ENCODE assay signal across 9 mouse cellular contexts in the genomic region with DNA sequence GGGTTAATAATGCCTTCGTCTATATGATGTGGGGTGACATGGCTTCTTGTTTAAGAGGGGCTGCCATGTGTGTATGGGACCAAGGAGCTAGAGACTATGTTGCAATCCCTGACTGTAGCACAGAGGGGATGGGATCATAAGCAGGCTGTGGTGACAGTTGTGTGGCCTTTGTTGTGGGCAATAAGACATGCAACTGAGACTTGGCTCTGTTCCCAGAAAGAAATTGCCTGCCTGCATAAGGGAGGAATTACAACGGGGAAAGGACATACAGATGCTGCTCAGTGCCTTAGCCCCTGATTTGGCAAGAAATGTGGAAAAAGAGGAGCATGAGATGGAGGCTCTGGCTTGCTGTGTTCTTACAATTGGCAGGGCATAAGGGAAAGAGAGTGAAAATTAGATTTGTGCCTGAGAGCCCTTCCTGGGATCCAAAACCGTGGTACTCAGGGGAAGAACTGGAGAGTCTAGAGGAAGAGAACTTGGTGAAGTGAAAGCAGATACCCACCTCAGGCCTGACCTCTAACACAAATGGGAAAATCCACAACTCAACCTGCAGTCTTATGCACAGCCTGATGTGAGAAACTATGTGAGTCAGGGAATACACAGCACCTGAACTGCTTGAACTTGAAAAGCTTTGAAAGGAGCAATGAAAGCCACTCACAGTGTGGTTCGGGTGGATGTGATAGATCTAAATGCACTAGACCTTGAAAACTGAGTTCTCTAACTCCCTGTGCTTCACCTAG.
DNase-seq lines count a peak whose midpoint lies in the region; ATAC-seq and TF ChIP-seq lines count a peak whose summit lies in the region.
"Had no signal": no experiment of that assay in that cellular context is flagged by ENCODE, and none has a peak within 500 bp of the region (broad histone marks: within the 10 kb centered on the region; RNA-seq: fewer than 3 reads in every experiment).

No protein-coding gene starts in this region.

- WGBS in heart, embryonic 14.5 days = 61% methylated on average over 4 of the region's 4 CpGs
- WGBS in heart, embryonic 11.5 days (ENCODE audit: insufficient replicate concordance) = 66% methylated on average over 4 of the region's 4 CpGs
- WGBS in embryonic facial prominence, embryonic 13.5 days = 26% methylated on average over 4 of the region's 4 CpGs
- 39% methylated on average over 4 of the region's 4 CpGs for WGBS in limb, embryonic 14.5 days
- 22% methylated on average over 4 of the region's 4 CpGs for WGBS in thymus, adult 2 months

- peak; percentile 10 for DNase-seq in 3T3-L1 (ENCODE audit: low read depth, low spot score)
- peak; percentile 77 for DNase-seq in limb, embryonic 14.5 days (ENCODE audit: low spot score)
- no peak for DNase-seq in thymus, adult 2 months
- DNase-seq: layer of hippocampus, postnatal 36 days had no signal

- H3K4me3 ChIP-seq in heart, embryonic 14.5 days (ENCODE audit: control insufficient read depth in 1 of 2, insufficient read depth in 1 of 2, low read depth in 1 of 2, low read length in 2 of 2) = no peak overlapping the region
- H3K4me3 ChIP-seq in heart, embryonic 11.5 days (ENCODE audit: low read depth, low read length) = no peak overlapping the region
- H3K4me3 ChIP-seq in embryonic facial prominence, embryonic 13.5 days = no peak overlapping the region
- no peak overlapping the region for H3K4me3 ChIP-seq in limb, embryonic 14.5 days (replicated peaks; ENCODE audit: low read length)
- H3K4me3 ChIP-seq in thymus, adult 2 months (ENCODE audit: control insufficient read depth, insufficient read depth, low read length) = no peak overlapping the region

- H3K4me2 ChIP-seq in heart, embryonic 14.5 days (ENCODE audit: low read length) = no peak overlapping the region
- no peak overlapping the region for H3K4me2 ChIP-seq in heart, embryonic 11.5 days
- no peak overlapping the region for H3K4me2 ChIP-seq in embryonic facial prominence, embryonic 13.5 days
- no peak overlapping the region for H3K4me2 ChIP-seq in limb, embryonic 14.5 days (replicated peaks; ENCODE audit: low read depth, low read length, severe bottlenecking)

- TF ChIP-seq CTCF in thymus, adult 2 months (IDR thresholded peaks at IDR 0.05; ENCODE audit: borderline replicate concordance, control insufficient read depth, extremely low read depth, insufficient read depth, low read length, poor library complexity) = no peak

- no peaks in the 10 kb centered on the region for H3K27me3 ChIP-seq in heart, embryonic 14.5 days (ENCODE audit: control insufficient read depth, insufficient read depth, low read length)
- H3K27me3 ChIP-seq in heart, embryonic 11.5 days (ENCODE audit: control insufficient read depth, insufficient read depth, low read length) = no peaks in the 10 kb centered on the region
- H3K27me3 ChIP-seq in embryonic facial prominence, embryonic 13.5 days = no peaks in the 10 kb centered on the region
- H3K27me3 ChIP-seq in limb, embryonic 14.5 days (ENCODE audit: control insufficient read depth, insufficient read depth, low read length) = no peaks in the 10 kb centered on the region
- H3K27me3 ChIP-seq in thymus, adult 2 months (ENCODE audit: control insufficient read depth, insufficient read depth, low read length) = no peaks in the 10 kb centered on the region

- no peaks in the 10 kb centered on the region for H3K36me3 ChIP-seq in heart, embryonic 14.5 days (ENCODE audit: control insufficient read depth, insufficient read depth, low read length)
- H3K36me3 ChIP-seq in heart, embryonic 11.5 days (ENCODE audit: control insufficient read depth, insufficient read depth, low read length) = no peaks in the 10 kb centered on the region
- no peaks in the 10 kb centered on the region for H3K36me3 ChIP-seq in embryonic facial prominence, embryonic 13.5 days
- H3K36me3 ChIP-seq in limb, embryonic 14.5 days (ENCODE audit: control insufficient read depth, insufficient read depth, low read length) = no peaks in the 10 kb centered on the region
- H3K36me3 ChIP-seq in thymus, adult 2 months (ENCODE audit: control insufficient read depth, insufficient read depth, low read length) = no peaks in the 10 kb centered on the region

- TF ChIP-seq POLR2A in limb, embryonic 14.5 days (IDR thresholded peaks at IDR 0.05; ENCODE audit: borderline replicate concordance, extremely low read depth, insufficient read depth, insufficient read length) = no peak
- no peak for TF ChIP-seq POLR2A in thymus, adult 2 months (IDR thresholded peaks at IDR 0.05; ENCODE audit: control insufficient read depth, extremely low read depth, insufficient read depth, low read length, poor library complexity)

- no peaks in the 10 kb centered on the region for H3K9me3 ChIP-seq in heart, embryonic 14.5 days (ENCODE audit: control insufficient read depth, low read length)
- no peaks in the 10 kb centered on the region for H3K9me3 ChIP-seq in heart, embryonic 11.5 days (replicated peaks; ENCODE audit: control insufficient read depth, low read length)
- H3K9me3 ChIP-seq in embryonic facial prominence, embryonic 13.5 days = no peaks in the 10 kb centered on the region
- H3K9me3 ChIP-seq in limb, embryonic 14.5 days (ENCODE audit: control insufficient read depth, low read length) = no peaks in the 10 kb centered on the region

- H3K4me1 ChIP-seq in heart, embryonic 14.5 days (ENCODE audit: control insufficient read depth in 2 of 2, insufficient read depth in 2 of 2, low read length in 2 of 2) = peaks cover 2 to 6% of the 10 kb centered on the region in 2 experiments; a peak in 3 of 4 replicates
- no peaks in the 10 kb centered on the region for H3K4me1 ChIP-seq in heart, embryonic 11.5 days (ENCODE audit: control insufficient read depth, insufficient read depth, low read length)
- H3K4me1 ChIP-seq in embryonic facial prominence, embryonic 13.5 days = peaks cover 17% of the 10 kb centered on the region
- no peaks in the 10 kb centered on the region for H3K4me1 ChIP-seq in limb, embryonic 14.5 days (ENCODE audit: control insufficient read depth, insufficient read depth, low read length)
- peaks cover 6% of the 10 kb centered on the region; the same call in 1 of the 2 replicates for H3K4me1 ChIP-seq in thymus, adult 2 months (replicated peaks; ENCODE audit: control insufficient read depth, insufficient read depth, low read length)

- no peak for ATAC-seq in heart, embryonic 14.5 days (ENCODE audit: insufficient number of reproducible peaks, insufficient read depth, low FRiP score, low read depth)
- no peak for ATAC-seq in heart, embryonic 11.5 days (replicated peaks; ENCODE audit: insufficient number of reproducible peaks, low FRiP score, low TSS enrichment)
- peak; percentile 85 for ATAC-seq in embryonic facial prominence, embryonic 13.5 days (ENCODE audit: insufficient number of reproducible peaks, insufficient read depth, low FRiP score, low TSS enrichment, low read depth)
- ATAC-seq in limb, embryonic 14.5 days (ENCODE audit: low FRiP score, low read depth) = peak; percentile 62
- no peak for ATAC-seq in activated CD4-positive, CD25-positive, alpha-beta regulatory T cell, adult 4 months
- no peak; the same call in 1 of the 2 replicates for ATAC-seq in megakaryocyte-erythroid progenitor cell, adult 5-6 weeks (replicated peaks; ENCODE audit: low FRiP score, low TSS enrichment, poor library complexity, severe bottlenecking)

- H3K27ac ChIP-seq in heart, embryonic 14.5 days (replicated peaks in 1 of 2; ENCODE audit: control insufficient read depth in 1 of 2, insufficient read depth in 1 of 2, low read depth in 2 of 2, low read length in 2 of 2) = 0 out of 4 replicates have a peak overlapping the region, but pooled peaks have one; percentile 4 to 27
- H3K27ac ChIP-seq in heart, embryonic 11.5 days (ENCODE audit: low read depth, low read length) = no peak overlapping the region
- H3K27ac ChIP-seq in embryonic facial prominence, embryonic 13.5 days = peak overlapping the region; percentile 64
- no peak overlapping the region for H3K27ac ChIP-seq in limb, embryonic 14.5 days (replicated peaks; ENCODE audit: low read depth, low read length)
- no peak overlapping the region for H3K27ac ChIP-seq in thymus, adult 2 months (ENCODE audit: control insufficient read depth, insufficient read depth, low read length)

- H3K9ac ChIP-seq in heart, embryonic 14.5 days (ENCODE audit: low read length) = no peak overlapping the region
- no peak overlapping the region for H3K9ac ChIP-seq in heart, embryonic 11.5 days (ENCODE audit: low read depth, low read length)
- no peak overlapping the region for H3K9ac ChIP-seq in embryonic facial prominence, embryonic 13.5 days
- no peak overlapping the region for H3K9ac ChIP-seq in limb, embryonic 14.5 days (ENCODE audit: low read depth, low read length, severe bottlenecking)

Comparison
In these comparisons a context has a peak if more than half of its experiments do, and no peak if none do; other contexts are left out.
1. H3K27ac ChIP-seq: peak in heart, embryonic 14.5 days (2 of 2) and embryonic facial prominence, embryonic 13.5 days (single experiment); none in heart, embryonic 11.5 days (single experiment), limb, embryonic 14.5 days (single experiment) and thymus, adult 2 months (single experiment).
2. ATAC-seq: peak in embryonic facial prominence, embryonic 13.5 days (single experiment) and limb, embryonic 14.5 days (single experiment); none in heart, embryonic 14.5 days (single experiment), heart, embryonic 11.5 days (single experiment), activated CD4-positive, CD25-positive, alpha-beta regulatory T cell, adult 4 months (single experiment) and megakaryocyte-erythroid progenitor cell, adult 5-6 weeks (single experiment).